Mouse (Mus musculus) heart, adult 2 months (tissue): ENCODE measurements around the gene Svip.

Experiments used
- CTCF ChIP-seq: fragments of 200-600 bp; IDR thresholded peaks from 2 replicates; pipeline ENCODE4 v1.8.1; 2022; ENCODE audit warnings: antibody characterized with exemption, mild to moderate bottlenecking, moderate library complexity
- POLR2A ChIP-seq: fragments of 200-500 bp; IDR thresholded peaks from 2 replicates; pipeline ENCODE4 v1.6.1; 2011; ENCODE audit warnings: mild to moderate bottlenecking, low read depth, low read length, control low read depth; ENCODE audit not compliant: insufficient read depth

DNA sequence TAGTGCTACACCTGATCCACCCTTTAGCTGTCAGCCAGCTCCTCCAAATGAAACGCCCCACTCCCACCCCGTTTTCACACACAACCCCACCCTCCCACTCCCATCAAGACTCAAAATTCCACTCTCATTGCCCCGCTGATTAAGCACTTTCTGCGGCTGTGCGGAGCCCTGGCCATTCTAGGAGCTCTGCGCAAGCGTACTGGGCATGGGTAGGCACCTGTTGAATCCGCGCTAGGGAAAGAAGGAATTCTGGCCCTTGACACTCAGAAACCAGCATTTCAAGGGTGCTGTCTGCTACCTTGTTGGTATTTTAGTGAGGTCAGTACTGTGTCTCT, 445 bp upstream of the Svip start:
- TF ChIP-seq CTCF (no peak), POLR2A (no peak)
